Mouse (Mus musculus): ENCODE measurements around the gene Gm20388. TPM values are rescaled to one million over a fixed set of nuclear protein-coding genes. Genes with fewer than 3 reads are reported as not detected.

Gm20388 gene
- polyA plus RNA-seq, 1 experiment from 2014 or later, result 4.4 TPM

- Histone ChIP-seq H3K27me3 (no peaks in the 10 kb centered on the region; the same call in 1 of the 2 replicates), H3K27ac (no peak overlapping the region), H3K4me1 (replicated peaks) (peaks cover 6% of the 10 kb centered on the region; the same call in 1 of the 2 replicates), H3K4me3 (replicated peaks) (no peak overlapping the region), H3K9ac (replicated peaks) (no peak overlapping the region), H3K4me2 (replicated peaks) (no peak overlapping the region), H3K36me3 (no peaks in the 10 kb centered on the region), H3K9me3 (no peaks in the 10 kb centered on the region)
- WGBS, result 79% methylated on average over 5 of the region's 5 CpGs
- ATAC-seq, result no peak
Measured at GRCm38 (mm10) chr8:122698254-122698768, 2787.7 kb downstream of the Gm20388 start.

- H3K9me3 ChIP-seq, result no peaks in the 10 kb centered on the region
- ATAC-seq, result no peak
- 60% methylated on average over 13 of the region's 13 CpGs for WGBS
- H3K4me2 ChIP-seq (replicated peaks), result no peak within 1 kb of the TSS
- H3K36me3 ChIP-seq, result no peaks in the 10 kb centered on the region
- H3K27ac ChIP-seq, result no peak within 1 kb of the TSS
- peaks cover 6% of the 10 kb centered on the region; the same call in 1 of the 2 replicates for H3K4me1 ChIP-seq (replicated peaks)
- H3K4me3 ChIP-seq (replicated peaks), result no peak within 1 kb of the TSS
- no peak within 1 kb of the TSS for H3K9ac ChIP-seq (replicated peaks)
- H3K27me3 ChIP-seq, result no peaks in the 10 kb centered on the region
Measured at GRCm38 (mm10) chr8:122699005-122699492, 2788.4 kb downstream of the Gm20388 start, which contains the start of gene Cbfa2t3. Cbfa2t3 (minus strand) TSS chr8:122699109.

- no peak for ATAC-seq
Measured at GRCm38 (mm10) chr8:122700628-122701027, 2790.0 kb downstream of the Gm20388 start.

GRCm38 (mm10) chr8:122701441-122702185 lies 2791.0 kb downstream of the Gm20388 start:
- Histone ChIP-seq H3K4me2 (replicated peaks) (no peak overlapping the region), H3K9me3 (no peaks in the 10 kb centered on the region), H3K36me3 (no peaks in the 10 kb centered on the region), H3K27me3 (no peaks in the 10 kb centered on the region; the same call in 1 of the 2 replicates), H3K27ac (no peak overlapping the region), H3K4me1 (replicated peaks) (peaks cover 17% of the 10 kb centered on the region), H3K4me3 (replicated peaks) (no peak overlapping the region), H3K9ac (replicated peaks) (no peak overlapping the region)
- ATAC-seq, result no peak
- WGBS, result 88% methylated on average over 12 of the region's 12 CpGs

More at GRCm38 (mm10) chr8:122700628-122701027, 2790.0 kb downstream of the Gm20388 start:
- H3K4me2 ChIP-seq (replicated peaks), result no peak overlapping the region
- 78% methylated on average over 13 of the region's 13 CpGs for WGBS
- H3K4me3 ChIP-seq (replicated peaks), result no peak overlapping the region
- H3K27me3 ChIP-seq, result no peaks in the 10 kb centered on the region; the same call in 1 of the 2 replicates
- H3K36me3 ChIP-seq, result no peaks in the 10 kb centered on the region
- H3K9ac ChIP-seq (replicated peaks), result no peak overlapping the region
- no peak overlapping the region for H3K27ac ChIP-seq
- H3K4me1 ChIP-seq (replicated peaks), result peaks cover 9% of the 10 kb centered on the region
- H3K9me3 ChIP-seq, result no peaks in the 10 kb centered on the region

GRCm38 (mm10) chr8:122702301-122702941 lies 2791.8 kb downstream of the Gm20388 start:
- WGBS, result 61% methylated on average over 10 of the region's 10 CpGs
- H3K36me3 ChIP-seq, result no peaks in the 10 kb centered on the region
- no peak for ATAC-seq
- no peak overlapping the region for H3K9ac ChIP-seq (replicated peaks)
- H3K9me3 ChIP-seq, result no peaks in the 10 kb centered on the region
- H3K4me1 ChIP-seq (replicated peaks), result peaks cover 17% of the 10 kb centered on the region
- H3K27me3 ChIP-seq, result no peaks in the 10 kb centered on the region; the same call in 1 of the 2 replicates
- no peak overlapping the region for H3K4me3 ChIP-seq (replicated peaks)
- no peak overlapping the region for H3K4me2 ChIP-seq (replicated peaks)
- no peak overlapping the region for H3K27ac ChIP-seq

- H3K9me3 ChIP-seq, result no peaks in the 10 kb centered on the region
Measured at GRCm38 (mm10) chr8:122702957-122703356, 2792.3 kb downstream of the Gm20388 start.

GRCm38 (mm10) chr8:122704612-122705011 lies 2794.0 kb downstream of the Gm20388 start:
- peaks cover 17% of the 10 kb centered on the region for H3K4me1 ChIP-seq (replicated peaks)
- H3K9me3 ChIP-seq, result no peaks in the 10 kb centered on the region
- no peak overlapping the region for H3K4me2 ChIP-seq (replicated peaks)
- no peak overlapping the region for H3K9ac ChIP-seq (replicated peaks)
- H3K27me3 ChIP-seq, result peaks cover 3% of the 10 kb centered on the region; the same call in 1 of the 2 replicates
- 91% methylated on average over 3 of the region's 3 CpGs for WGBS
- no peak overlapping the region for H3K27ac ChIP-seq
- no peak overlapping the region for H3K4me3 ChIP-seq (replicated peaks)
- no peaks in the 10 kb centered on the region for H3K36me3 ChIP-seq
- ATAC-seq, result no peak

More at GRCm38 (mm10) chr8:122702957-122703356, 2792.3 kb downstream of the Gm20388 start:
- H3K9ac ChIP-seq (replicated peaks), result no peak overlapping the region
- no peaks in the 10 kb centered on the region for H3K36me3 ChIP-seq
- peaks cover 3% of the 10 kb centered on the region; the same call in 1 of the 2 replicates for H3K27me3 ChIP-seq
- H3K4me3 ChIP-seq (replicated peaks), result no peak overlapping the region
- no peak overlapping the region for H3K4me2 ChIP-seq (replicated peaks)
- H3K27ac ChIP-seq, result no peak overlapping the region
- H3K4me1 ChIP-seq (replicated peaks), result peaks cover 17% of the 10 kb centered on the region
- no peak for ATAC-seq
- 85% methylated on average over 6 of the region's 6 CpGs for WGBS

- Histone ChIP-seq H3K27ac (no peak overlapping the region), H3K9ac (replicated peaks) (no peak overlapping the region), H3K27me3 (peaks cover 3% of the 10 kb centered on the region; the same call in 1 of the 2 replicates), H3K9me3 (no peaks in the 10 kb centered on the region), H3K4me2 (replicated peaks) (no peak overlapping the region), H3K4me1 (replicated peaks) (peaks cover 22% of the 10 kb centered on the region), H3K4me3 (replicated peaks) (no peak overlapping the region), H3K36me3 (no peaks in the 10 kb centered on the region)
- no peak for ATAC-seq
- WGBS, result 29% methylated on average over 12 of the region's 12 CpGs
Measured at GRCm38 (mm10) chr8:122705901-122706561, 2795.4 kb downstream of the Gm20388 start.

GRCm38 (mm10) chr8:122707184-122707583 lies 2796.5 kb downstream of the Gm20388 start:
- WGBS, result 76% methylated on average over 4 of the region's 4 CpGs
- Histone ChIP-seq H3K27me3 (peaks cover 3% of the 10 kb centered on the region; the same call in 1 of the 2 replicates), H3K27ac (no peak overlapping the region), H3K36me3 (no peaks in the 10 kb centered on the region), H3K4me2 (replicated peaks) (no peak overlapping the region), H3K9ac (replicated peaks) (no peak overlapping the region), H3K4me1 (replicated peaks) (peaks cover 25% of the 10 kb centered on the region), H3K4me3 (replicated peaks) (no peak overlapping the region), H3K9me3 (no peaks in the 10 kb centered on the region)
- no peak for ATAC-seq

GRCm38 (mm10) chr8:122709340-122710111 lies 2798.9 kb downstream of the Gm20388 start:
- no peak overlapping the region for H3K9ac ChIP-seq (replicated peaks)
- ATAC-seq, result peak; percentile 57
- H3K36me3 ChIP-seq, result no peaks in the 10 kb centered on the region
- H3K4me3 ChIP-seq (replicated peaks), result no peak overlapping the region
- peaks cover 32% of the 10 kb centered on the region for H3K4me1 ChIP-seq (replicated peaks)
- H3K27ac ChIP-seq, result peak overlapping the region; percentile 48; the same call in 1 of the 2 replicates
- no peaks in the 10 kb centered on the region for H3K9me3 ChIP-seq
- H3K4me2 ChIP-seq (replicated peaks), result no peak overlapping the region
- 0 out of 2 replicates have a peak, but pooled peaks cover 3% of the 10 kb centered on the region for H3K27me3 ChIP-seq
- WGBS, result 34% methylated on average over 26 of the region's 26 CpGs

GRCm38 (mm10) chr8:122711480-122711879 lies 2800.8 kb downstream of the Gm20388 start:
- H3K27ac ChIP-seq, result no peak overlapping the region
- H3K36me3 ChIP-seq, result no peaks in the 10 kb centered on the region
- no peak overlapping the region; the same call in 1 of the 2 replicates for H3K9ac ChIP-seq (replicated peaks)
- no peak overlapping the region for H3K4me3 ChIP-seq (replicated peaks)
- peaks cover 23% of the 10 kb centered on the region for H3K4me1 ChIP-seq (replicated peaks)
- no peak overlapping the region for H3K4me2 ChIP-seq (replicated peaks)
- 0 out of 2 replicates have a peak, but pooled peaks cover 3% of the 10 kb centered on the region for H3K27me3 ChIP-seq
- no peaks in the 10 kb centered on the region for H3K9me3 ChIP-seq
- no peak for ATAC-seq
- WGBS, result 83% methylated on average over 3 of the region's 3 CpGs

Data from midbrain, embryonic 13.5 days (tissue).